Mouse (Mus musculus) intestine, embryonic 16.5 days (tissue): ENCODE measurements around the gene Car5a. TPM values are rescaled to one million over a fixed set of nuclear protein-coding genes. Genes with fewer than 3 reads are reported as not detected.

ENCODE experiments used
- ATAC-seq: fragments of 200-750 bp; cut with Nextera tagmentation; 2 replicates; pipeline ENCODE4 v1.8.0; 2017; ENCODE audit warnings: moderate TSS enrichment, moderate library complexity
- H3K27ac ChIP-seq: fragments of 300-500 bp; sonication (generic); 2 replicates; pipeline ENCODE4 v1.5.1; 2014; ENCODE audit warnings: mild to moderate bottlenecking, low read length
- H3K27me3 ChIP-seq: fragments of 300-500 bp; sonication (generic); replicated peaks from 2 replicates; pipeline ENCODE4 v1.6.1; 2014; ENCODE audit warnings: low read length, control low read depth, mixed read lengths; ENCODE audit not compliant: control insufficient read depth, insufficient read depth
- H3K36me3 ChIP-seq: fragments of 300-500 bp; sonication (generic); 2 replicates; pipeline ENCODE4 v1.6.1; 2014; ENCODE audit warnings: low read length, control low read depth; ENCODE audit not compliant: control insufficient read depth, insufficient read depth
- H3K4me1 ChIP-seq: fragments of 300-500 bp; sonication (generic); 2 replicates; pipeline ENCODE4 v1.6.1; 2014; ENCODE audit warnings: low read length, control low read depth, mixed read lengths; ENCODE audit not compliant: control insufficient read depth, insufficient read depth
- H3K4me2 ChIP-seq: fragments of 300-500 bp; sonication (generic); 2 replicates; pipeline ENCODE4 v1.6.1; 2014; ENCODE audit warnings: low read depth, low read length, control low read depth
- H3K4me3 ChIP-seq: fragments of 300-500 bp; sonication (generic); 2 replicates; pipeline ENCODE4 v1.5.1; 2014; ENCODE audit warnings: mild to moderate bottlenecking, low read length
- H3K9ac ChIP-seq: fragments of 300-500 bp; sonication (generic); 2 replicates; pipeline ENCODE4 v1.6.1; 2014; ENCODE audit warnings: low read depth, low read length
- H3K9me3 ChIP-seq: fragments of 300-500 bp; sonication (generic); 2 replicates; pipeline ENCODE4 v1.6.1; 2016; ENCODE audit warnings: low read length, control low read depth; ENCODE audit not compliant: control insufficient read depth
- WGBS: fragments of 180-500 bp; shearing (Covaris S2); extraction: QIAGEN DNeasy Blood & Tissue Kit; methylation state at CpG from one replicate; pipeline ENCODE4 v1.1.7; 2014; 5-methylcytosine and 5-hydroxymethylcytosine counted together
- polyA plus RNA-seq: library from polyadenylated mRNA; unstranded; fragments of >200 nt; fragmentation: Nextera tagmentation; extraction: Ambion mirVana; gene quantifications from 2 replicates; pipeline ENCODE4 v1.2.1, GENCODE M21; 2015

Gene Car5a
- polyA plus RNA-seq, 1 experiment from 2014 or later, result 0.31 TPM

DNA sequence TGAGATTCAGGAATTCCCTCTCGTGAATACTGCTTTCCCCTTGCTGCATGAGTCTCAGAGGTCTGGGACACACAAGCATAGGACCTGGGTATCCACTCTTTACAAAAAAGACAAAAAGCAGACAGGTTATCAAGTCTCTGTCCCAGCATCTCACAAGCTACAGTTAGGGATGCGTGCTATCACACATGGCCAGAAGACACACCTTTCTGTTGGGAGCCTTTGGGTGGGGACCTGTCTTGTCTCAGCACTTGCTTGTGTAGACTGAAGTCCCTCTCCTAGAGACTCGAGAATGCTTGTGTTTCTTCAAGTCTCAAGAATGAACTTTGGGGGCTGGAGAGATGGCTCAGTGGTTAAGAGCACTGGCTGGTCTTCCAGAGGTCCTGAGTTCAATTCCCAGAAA, 31.9 kb downstream of the Car5a start:
- Histone ChIP-seq H3K36me3 (no peaks in the 10 kb centered on the region), H3K9me3 (no peaks in the 10 kb centered on the region), H3K4me1 (peaks cover 8% of the 10 kb centered on the region), H3K9ac (no peak overlapping the region), H3K4me2 (no peak overlapping the region), H3K27me3 (no peaks in the 10 kb centered on the region), H3K4me3 (no peak overlapping the region), H3K27ac (no peak overlapping the region)
- 70% methylated on average over 3 of the region's 3 CpGs for WGBS
- ATAC-seq, result no peak

DNA sequence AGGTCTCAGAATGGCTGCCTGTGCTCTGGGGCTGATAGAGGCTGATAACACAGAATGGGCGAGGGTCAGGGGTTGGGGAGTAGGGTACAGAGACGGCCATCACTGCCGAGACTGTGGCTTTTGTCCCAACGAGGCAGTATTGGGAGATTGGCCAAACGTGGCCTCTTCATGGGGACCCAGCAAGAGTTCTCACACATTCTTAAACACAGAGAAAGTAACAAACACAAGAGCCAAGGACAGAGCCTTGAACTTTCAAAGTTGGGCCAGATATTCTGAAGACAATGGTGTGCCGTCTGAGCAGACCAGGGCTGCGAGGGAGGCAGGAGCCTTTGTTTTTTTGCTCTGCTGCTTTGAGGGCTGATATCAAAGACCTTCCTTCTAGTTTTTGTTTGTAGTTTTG, 32.7 kb downstream of the Car5a start:
- Histone ChIP-seq H3K36me3 (no peaks in the 10 kb centered on the region), H3K4me1 (peaks cover 10% of the 10 kb centered on the region), H3K9ac (no peak overlapping the region), H3K27ac (no peak overlapping the region), H3K27me3 (no peaks in the 10 kb centered on the region), H3K4me2 (no peak overlapping the region), H3K4me3 (no peak overlapping the region), H3K9me3 (no peaks in the 10 kb centered on the region)
- 69% methylated on average over 7 of the region's 7 CpGs for WGBS
- no peak for ATAC-seq

DNA sequence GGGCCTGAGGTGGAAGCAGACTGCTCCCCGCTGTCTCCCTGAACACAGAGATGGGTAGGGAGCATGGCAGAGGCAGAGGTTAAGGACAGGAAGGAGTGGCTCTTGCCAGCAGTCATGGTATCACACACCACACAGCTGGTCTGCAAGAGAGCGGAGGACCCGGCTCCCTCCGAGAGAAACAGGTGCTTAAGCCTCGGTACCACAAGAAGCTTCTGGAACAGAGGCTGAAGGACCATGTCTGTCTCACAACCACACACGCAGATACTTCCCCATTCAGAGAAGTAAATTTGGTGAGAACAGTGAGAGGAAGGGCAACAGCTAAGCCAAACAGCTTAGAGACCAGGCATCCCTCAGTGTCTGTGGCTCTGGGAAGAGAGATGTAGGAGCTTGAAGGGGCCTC, 33.3 kb downstream of the Car5a start:
- Histone ChIP-seq H3K9ac (no peak overlapping the region), H3K4me3 (no peak overlapping the region), H3K27me3 (no peaks in the 10 kb centered on the region), H3K4me1 (peaks cover 11% of the 10 kb centered on the region), H3K9me3 (no peaks in the 10 kb centered on the region), H3K36me3 (no peaks in the 10 kb centered on the region), H3K4me2 (no peak overlapping the region), H3K27ac (no peak overlapping the region)
- ATAC-seq, result no peak
- WGBS, result 90% methylated on average over 6 of the region's 6 CpGs

DNA sequence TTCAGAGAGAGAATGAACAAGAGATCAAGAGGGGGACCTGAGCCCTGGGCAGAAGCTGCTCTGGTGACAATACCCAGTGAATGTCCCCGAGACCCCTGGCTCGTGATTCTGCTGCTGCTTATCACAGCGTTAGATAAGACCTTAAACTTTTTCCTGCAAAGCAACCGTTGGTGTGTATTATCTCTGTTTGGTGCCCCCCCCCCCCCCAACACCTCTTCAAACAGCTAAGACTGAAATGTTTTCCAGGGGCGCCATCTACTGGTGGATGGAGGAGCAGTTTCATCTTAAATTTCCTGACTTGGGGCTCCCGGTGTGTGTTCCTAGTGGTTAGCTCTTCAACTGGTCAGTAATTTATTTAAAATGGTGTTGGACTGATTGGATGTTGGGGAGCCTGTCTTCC, 35.0 kb downstream of the Car5a start:
- H3K36me3 ChIP-seq, result no peaks in the 10 kb centered on the region
- H3K4me2 ChIP-seq, result no peak overlapping the region
- H3K27me3 ChIP-seq, result no peaks in the 10 kb centered on the region
- no peak overlapping the region for H3K9ac ChIP-seq
- H3K4me3 ChIP-seq, result no peak overlapping the region
- H3K4me1 ChIP-seq, result peaks cover 19% of the 10 kb centered on the region
- no peak overlapping the region for H3K27ac ChIP-seq
- no peaks in the 10 kb centered on the region for H3K9me3 ChIP-seq
- 1% methylated on average over 6 of the region's 6 CpGs for WGBS
- ATAC-seq, result no peak

DNA sequence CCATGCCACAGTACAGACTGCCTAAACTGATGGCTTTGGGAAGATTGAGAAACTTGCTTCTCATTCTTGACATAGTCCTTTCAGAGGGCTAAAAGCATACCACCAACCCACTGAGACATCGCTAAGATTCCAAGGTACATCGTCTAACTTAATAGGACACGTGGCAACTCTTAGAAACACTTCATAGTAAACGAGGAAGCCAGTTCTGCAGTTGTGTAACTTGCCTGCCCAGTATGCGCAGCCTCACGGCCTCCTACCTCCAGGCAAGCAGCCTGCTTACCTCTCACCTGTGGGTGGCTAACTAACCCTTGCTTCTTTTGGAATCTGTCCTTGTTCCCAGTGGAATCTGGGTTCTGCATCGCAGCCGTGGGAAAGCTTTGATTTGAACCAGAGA, 35.6 kb downstream of the Car5a start:
- H3K4me3 ChIP-seq, result no peak overlapping the region
- no peaks in the 10 kb centered on the region for H3K27me3 ChIP-seq
- H3K4me1 ChIP-seq, result peaks cover 22% of the 10 kb centered on the region
- no peak overlapping the region for H3K27ac ChIP-seq
- H3K9me3 ChIP-seq, result no peaks in the 10 kb centered on the region
- H3K36me3 ChIP-seq, result no peaks in the 10 kb centered on the region
- no peak overlapping the region for H3K4me2 ChIP-seq
- ATAC-seq, result no peak
- no peak overlapping the region for H3K9ac ChIP-seq
- WGBS, result 65% methylated on average over 8 of the region's 8 CpGs

DNA sequence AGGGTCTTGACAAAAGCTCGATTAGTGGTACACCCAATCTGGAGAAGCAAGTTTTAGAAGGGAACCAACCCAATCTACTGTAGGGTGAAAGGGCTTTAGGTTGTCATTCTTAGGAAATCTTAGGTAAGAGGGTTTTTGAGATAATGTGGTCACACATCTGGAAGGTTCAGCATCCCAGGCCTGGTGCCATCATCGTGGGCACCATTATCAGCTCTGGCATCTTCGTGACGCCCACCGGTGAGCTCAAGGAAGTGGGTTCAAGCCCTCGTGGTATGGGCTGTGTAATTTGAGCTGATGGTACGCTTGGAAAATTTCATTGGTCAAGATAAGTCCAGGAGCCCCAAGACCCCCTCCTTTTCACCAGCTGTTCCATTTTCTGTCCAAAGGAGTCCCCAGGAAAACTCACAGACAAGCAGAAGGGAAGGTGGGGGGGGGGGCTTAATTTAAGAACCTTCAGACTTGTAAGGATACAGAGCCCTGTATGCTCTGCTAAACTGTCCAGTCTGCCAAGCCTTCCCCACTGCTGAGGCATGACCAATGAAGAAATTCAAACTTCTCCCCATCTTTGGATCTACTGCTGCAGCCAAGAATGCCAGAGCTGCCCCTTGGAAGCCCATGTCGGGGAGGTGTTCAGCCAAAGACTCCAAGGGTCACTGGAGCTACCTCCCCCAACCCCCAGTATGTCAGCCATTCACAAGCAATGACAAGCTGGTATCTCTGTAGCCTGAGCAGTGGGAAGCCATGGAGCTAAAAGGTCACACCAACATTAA, 36.1 kb downstream of the Car5a start:
- H3K4me2 ChIP-seq, result peak overlapping the region; percentile 99
- no peak overlapping the region for H3K27ac ChIP-seq
- 61% methylated on average over 8 of the region's 8 CpGs for WGBS
- no peak for ATAC-seq
- no peaks in the 10 kb centered on the region for H3K9me3 ChIP-seq
- H3K36me3 ChIP-seq, result no peaks in the 10 kb centered on the region
- peak overlapping the region; percentile 74; the same call in 1 of the 2 replicates for H3K9ac ChIP-seq
- no peaks in the 10 kb centered on the region for H3K27me3 ChIP-seq
- peak overlapping the region; percentile 82; the same call in 1 of the 2 replicates for H3K4me3 ChIP-seq
- H3K4me1 ChIP-seq, result peaks cover 25% of the 10 kb centered on the region

DNA sequence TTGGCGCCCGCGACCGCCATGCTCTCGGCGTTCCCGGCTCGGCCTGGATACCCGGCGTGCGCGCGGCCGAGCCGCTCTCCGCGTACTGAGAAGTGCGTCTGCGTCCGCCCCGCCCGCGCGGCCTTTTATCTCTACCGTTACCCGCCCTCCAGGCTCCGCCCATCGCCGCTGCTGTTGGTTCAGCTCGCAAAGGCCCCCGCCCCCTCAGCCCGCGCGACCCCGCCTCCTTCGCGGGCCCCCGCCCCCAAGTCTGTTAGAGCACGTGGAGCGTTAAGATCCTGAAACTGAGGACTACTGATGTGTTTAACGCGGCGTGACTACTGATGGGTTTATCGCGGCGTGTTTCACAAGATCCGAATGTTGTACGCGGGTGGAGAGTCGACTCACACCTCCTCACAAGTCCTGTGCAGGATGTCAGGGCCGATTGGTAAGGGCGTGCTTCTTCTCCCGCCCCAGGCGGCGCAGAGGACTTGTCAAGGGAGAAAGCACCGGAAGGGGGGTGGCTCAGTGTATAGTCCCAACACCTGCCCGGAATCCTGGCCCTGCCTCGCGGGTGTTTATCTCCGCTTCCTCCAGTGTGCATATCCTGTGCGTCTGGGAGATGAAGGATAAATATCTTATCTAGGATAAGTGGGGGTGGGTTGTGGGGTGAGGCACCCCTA, 37.0 kb downstream of the Car5a start, which contains the start of gene Slc7a5:
Gene Slc7a5 (minus strand): TSS at position 108 of the 662 bp plus-strand sequence.
- Histone ChIP-seq H3K4me2 (peak within 1 kb of the TSS; percentile 99), H3K9me3 (no peaks in the 10 kb centered on the region), H3K36me3 (no peaks in the 10 kb centered on the region), H3K4me1 (peaks cover 25% of the 10 kb centered on the region), H3K4me3 (peak within 1 kb of the TSS; percentile 82), H3K27me3 (no peaks in the 10 kb centered on the region), H3K27ac (no peak within 1 kb of the TSS), H3K9ac (peak within 1 kb of the TSS; percentile 74)
- peak; percentile 92 for ATAC-seq
- under 1% methylated on average over 61 of the region's 61 CpGs for WGBS

DNA sequence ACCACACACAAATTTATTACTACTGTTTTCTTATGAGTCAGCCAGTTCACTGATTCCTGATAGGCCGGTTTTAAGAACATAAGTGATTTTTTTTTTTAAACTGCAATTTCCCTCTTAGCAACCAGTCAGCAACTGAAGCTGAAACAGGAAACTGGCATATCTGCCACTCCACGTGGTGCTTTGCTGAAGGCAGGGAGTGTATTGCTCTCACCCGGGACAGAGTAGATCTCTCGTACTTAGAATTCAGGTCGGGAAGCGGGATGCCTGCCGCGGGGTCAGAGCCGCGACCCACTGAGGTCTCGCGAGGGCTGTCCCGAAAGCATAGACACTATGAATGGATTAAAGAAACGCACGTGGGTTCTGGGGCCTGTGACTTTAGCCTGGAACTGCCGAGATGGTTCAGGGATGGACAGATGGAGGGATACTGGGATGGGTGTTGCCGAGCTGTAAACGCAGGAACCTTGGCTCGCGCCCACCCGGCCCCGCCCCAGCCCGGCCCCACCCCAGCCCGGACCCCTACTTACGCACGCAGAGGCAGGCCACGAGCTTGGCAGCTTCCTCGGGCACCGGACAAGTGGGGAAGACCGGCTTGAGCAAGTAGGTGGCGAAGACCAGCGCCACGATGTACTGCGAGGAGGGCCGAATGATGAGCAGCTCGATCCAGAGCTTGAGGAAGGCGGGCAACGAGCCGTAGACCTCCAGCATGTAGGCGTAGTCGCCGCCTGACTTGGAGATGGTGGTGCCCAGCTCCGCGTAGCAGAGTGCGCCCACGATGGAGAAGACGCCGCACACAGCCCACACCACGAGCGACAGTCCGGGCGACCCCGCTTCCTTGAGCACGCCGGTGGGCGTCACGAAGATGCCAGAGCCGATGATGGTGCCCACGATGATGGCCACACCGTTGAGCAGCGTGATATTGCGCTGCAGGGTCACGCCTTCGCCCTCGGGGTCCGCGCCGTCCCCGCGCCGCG, 37.9 kb downstream of the Car5a start:
- Histone ChIP-seq H3K9ac (peak overlapping the region; percentile 74), H3K4me3 (peak overlapping the region; percentile 82), H3K9me3 (no peaks in the 10 kb centered on the region), H3K27ac (no peak overlapping the region), H3K27me3 (no peaks in the 10 kb centered on the region), H3K4me1 (peaks cover 27% of the 10 kb centered on the region), H3K4me2 (peak overlapping the region; percentile 99), H3K36me3 (no peaks in the 10 kb centered on the region)
- WGBS, result under 1% methylated on average over 72 of the region's 72 CpGs
- ATAC-seq, result peak; percentile 54

DNA sequence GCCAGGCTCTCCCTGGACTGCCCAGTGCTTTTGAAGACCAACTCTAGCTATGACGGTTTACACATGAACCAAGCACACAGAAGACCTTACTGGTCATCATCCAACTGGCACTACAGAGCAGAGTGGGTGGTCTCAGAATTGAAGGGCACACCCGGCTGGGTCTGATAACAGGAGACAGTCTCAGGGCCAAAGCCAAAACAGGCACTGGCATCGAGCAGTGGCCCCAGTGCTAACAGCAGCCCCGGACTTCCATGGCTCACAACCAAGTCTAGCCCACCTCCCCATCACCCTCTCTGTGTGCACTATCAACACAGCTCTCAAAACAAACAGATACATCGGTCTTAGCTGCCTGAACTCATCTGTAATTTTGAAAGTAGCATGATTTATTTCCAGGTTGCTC, 38.8 kb downstream of the Car5a start:
- WGBS, result 20% methylated on average over 5 of the region's 5 CpGs
- Histone ChIP-seq H3K9ac (peak overlapping the region; percentile 74), H3K4me2 (peak overlapping the region; percentile 99), H3K4me3 (peak overlapping the region; percentile 82), H3K27me3 (no peaks in the 10 kb centered on the region), H3K4me1 (peaks cover 29% of the 10 kb centered on the region), H3K36me3 (no peaks in the 10 kb centered on the region), H3K27ac (no peak overlapping the region), H3K9me3 (no peaks in the 10 kb centered on the region)
- ATAC-seq, result no peak
